Mouse (Mus musculus) mesoderm, embryonic 11.5 days (tissue): ENCODE data around the gene Izumo1r.

ENCODE experiments used
- DNase-seq: peaks from one replicate; pipeline ENCODE4 v3.0.0-alpha.2; 2012; ENCODE audit warnings: low read depth, low spot score

Gene Izumo1r

DNA sequence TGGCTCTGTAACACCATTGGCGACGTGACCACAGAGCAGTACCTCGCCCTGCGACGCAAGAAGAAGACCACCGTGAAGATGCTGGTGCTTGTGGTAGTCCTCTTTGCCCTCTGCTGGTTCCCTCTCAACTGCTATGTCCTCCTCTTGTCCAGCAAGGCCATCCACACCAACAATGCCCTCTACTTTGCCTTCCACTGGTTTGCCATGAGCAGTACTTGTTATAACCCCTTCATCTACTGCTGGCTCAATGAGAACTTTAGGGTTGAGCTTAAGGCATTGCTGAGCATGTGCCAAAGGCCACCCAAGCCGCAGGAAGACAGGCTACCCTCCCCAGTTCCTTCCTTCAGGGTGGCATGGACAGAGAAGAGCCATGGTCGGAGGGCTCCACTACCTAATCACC, 35.4 kb downstream of the Izumo1r start:
- DNase-seq: no peak

DNA sequence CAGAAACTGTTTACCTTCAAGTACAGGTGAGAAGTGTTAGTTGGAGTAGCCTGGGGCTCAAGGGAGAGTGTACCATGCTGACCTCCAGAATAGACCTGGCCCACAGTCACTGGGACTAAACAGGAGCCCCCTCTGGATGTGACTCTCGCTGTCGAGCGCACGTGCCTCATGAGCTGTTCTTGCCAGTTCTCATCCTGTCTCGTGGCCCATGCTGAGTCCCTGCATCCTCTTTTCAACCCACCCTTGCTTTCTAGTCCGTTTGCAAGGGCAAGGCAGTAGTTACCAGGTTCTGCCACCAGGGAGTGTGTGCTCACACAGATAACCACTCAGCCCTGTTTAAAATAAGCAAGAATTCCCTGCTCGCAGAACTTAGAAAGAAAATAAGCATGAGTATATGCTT, 36.8 kb downstream of the Izumo1r start:
- peak; percentile 47 for DNase-seq

GRCm38 (mm10) chr9:14864726-14865125, 39.0 kb downstream of the Izumo1r start:
- DNase-seq: no peak

DNA sequence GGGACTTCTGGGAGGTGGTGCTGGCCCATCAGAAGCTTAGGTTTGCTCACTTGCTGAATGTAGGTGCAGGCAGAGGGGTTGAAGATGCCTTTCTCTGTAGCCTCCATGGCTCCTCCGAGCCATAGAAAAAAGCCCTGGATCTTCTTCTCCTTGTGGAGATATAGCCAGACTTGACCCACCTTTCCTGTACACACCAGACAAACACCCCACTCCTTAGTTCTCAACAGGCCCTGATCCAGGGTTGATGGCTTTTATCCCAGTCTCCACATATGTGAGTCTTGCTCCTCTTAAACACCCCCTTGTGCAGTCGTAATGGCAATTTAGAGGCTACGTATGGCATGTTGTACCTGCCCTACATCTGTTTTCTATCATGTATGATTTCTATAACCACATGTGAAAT, 40.6 kb downstream of the Izumo1r start:
- no peak for DNase-seq

- DNase-seq: peak; percentile 75
Observed at GRCm38 (mm10) chr9:14859868-14860639, 43.7 kb downstream of the Izumo1r start, which contains the start of gene Gpr83. Gene Gpr83, plus strand, starts transcription at chr9:14860210.

DNA sequence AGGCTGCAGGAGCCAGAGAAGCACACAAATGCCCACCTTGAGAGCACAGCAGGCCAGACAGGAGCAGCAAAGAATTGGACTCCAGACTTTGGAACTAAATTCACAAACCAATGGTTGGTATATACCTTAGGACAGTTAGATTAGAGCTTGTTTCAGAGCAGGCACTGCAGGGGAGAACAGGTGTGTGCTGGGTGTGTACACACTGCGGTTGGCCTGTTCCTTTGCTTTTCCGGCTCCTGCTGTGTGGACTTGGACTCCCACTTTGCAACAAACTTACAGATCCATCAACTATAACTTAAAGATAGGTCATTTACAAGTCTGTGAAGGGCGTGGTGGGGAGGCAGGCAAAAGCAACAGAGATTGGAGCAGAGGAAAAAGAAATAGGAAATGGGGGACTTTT, 45.0 kb downstream of the Izumo1r start:
- DNase-seq: no peak

GRCm38 (mm10) chr9:14858170-14858706, 45.5 kb downstream of the Izumo1r start:
- no peak for DNase-seq

DNA sequence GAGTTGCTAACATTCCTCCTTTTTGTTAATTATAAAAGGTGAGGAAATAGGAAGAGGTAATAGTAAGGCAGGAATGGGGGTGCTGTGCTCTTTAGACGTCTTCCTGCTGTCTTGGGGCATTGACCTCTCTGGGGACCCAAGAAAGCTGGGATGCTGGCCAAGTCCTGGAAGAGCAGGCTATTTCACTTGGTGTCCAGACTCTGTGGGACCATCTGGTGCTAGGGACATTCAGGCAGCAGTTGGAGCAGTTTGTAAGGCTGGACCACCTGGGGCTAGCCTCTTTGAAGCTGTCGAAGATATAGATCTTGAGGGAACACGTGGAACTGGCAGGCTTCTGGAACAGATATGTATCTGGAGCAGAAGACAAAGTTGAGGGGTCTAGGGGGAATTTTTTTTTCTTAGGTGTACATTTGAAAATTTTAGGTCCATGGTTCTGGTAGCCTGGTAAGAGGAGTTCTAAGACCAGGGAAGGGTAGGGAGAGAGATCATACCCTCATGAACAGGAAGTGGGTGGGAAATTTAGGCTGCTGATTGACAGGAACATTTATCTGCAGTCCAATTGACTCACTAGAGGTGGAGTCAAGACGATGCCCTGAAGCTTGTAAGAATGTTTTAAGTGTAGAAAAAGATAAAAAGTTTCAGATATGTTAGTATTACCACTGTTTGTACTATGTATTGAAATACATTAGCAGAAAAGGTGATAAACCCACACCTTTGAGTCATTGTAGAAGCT, 46.7 kb downstream of the Izumo1r start:
- DNase-seq: no peak

GRCm38 (mm10) chr9:14854585-14854984, 49.2 kb downstream of the Izumo1r start:
- DNase-seq: no peak

DNA sequence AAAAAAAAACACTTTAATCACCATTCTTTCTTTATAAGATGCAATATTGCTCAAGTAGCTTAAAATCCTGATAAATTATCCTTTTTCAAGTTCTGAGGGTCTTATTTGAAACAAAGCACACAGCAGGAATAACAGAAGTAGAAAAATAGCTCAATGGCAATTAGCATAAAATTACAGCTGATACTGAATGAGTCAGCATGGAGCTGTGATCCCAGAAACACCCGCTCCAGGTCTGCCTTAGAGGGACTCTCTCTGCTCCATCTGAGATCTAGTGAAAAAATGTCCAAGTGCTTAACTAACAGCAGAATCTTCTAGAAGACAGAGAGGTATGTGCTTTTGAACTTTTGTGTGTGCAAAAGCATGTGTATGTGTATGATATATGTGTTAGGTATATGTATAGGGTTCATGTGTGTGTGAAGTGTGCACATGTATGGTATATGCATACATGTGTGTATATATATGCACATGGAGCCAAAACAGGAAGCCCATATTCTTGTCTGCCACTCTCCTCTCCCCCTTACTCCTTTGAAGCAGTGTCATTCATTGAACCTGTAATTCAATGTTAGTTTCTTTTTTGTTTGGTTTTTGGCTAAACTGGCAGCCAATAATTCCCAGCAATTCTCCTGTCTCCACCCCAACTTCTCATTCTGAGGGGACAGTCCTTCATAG, 55.3 kb downstream of the Izumo1r start:
- DNase-seq: no peak

DNA sequence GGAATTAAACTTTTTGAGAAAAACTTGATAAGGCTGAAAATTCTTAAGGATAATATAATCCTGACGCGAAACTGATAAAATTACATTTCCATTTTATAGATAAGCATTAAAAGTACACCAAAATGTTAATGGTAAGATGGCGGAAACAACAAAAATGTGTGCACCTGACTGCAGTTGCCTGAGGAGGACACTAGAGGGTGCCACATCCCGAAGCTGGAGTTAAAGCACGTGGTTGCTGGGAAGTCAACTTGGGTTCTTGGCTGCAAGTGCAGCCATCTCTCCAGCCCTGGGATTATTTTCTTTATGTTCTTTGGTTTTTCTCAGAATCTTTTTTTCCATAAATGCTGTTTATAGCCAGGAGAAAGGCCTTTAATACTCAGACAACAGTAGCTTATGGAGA, 57.3 kb downstream of the Izumo1r start:
- peak; percentile 49 for DNase-seq

DNA sequence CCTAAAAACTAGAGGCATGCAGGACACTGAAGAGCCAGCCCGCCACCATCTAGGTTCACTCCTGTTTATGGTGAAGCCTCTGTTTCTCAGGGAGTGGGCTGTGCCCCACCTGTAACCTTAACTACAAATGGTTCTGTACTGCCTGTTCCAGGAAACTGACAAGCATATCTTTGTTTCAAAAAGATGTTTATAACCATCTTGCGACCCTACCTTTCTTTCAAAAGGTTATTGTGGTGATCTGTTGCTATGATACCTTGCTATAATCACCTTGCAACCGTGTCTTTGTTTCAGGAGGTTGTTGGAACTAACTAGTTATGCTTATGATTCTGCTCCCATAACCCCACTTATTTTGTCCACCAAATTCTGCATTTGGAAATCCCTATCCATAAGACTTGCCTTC, 59.8 kb downstream of the Izumo1r start:
- DNase-seq: no peak

GRCm38 (mm10) chr9:14843311-14843857, 60.4 kb downstream of the Izumo1r start:
- DNase-seq: no peak

DNA sequence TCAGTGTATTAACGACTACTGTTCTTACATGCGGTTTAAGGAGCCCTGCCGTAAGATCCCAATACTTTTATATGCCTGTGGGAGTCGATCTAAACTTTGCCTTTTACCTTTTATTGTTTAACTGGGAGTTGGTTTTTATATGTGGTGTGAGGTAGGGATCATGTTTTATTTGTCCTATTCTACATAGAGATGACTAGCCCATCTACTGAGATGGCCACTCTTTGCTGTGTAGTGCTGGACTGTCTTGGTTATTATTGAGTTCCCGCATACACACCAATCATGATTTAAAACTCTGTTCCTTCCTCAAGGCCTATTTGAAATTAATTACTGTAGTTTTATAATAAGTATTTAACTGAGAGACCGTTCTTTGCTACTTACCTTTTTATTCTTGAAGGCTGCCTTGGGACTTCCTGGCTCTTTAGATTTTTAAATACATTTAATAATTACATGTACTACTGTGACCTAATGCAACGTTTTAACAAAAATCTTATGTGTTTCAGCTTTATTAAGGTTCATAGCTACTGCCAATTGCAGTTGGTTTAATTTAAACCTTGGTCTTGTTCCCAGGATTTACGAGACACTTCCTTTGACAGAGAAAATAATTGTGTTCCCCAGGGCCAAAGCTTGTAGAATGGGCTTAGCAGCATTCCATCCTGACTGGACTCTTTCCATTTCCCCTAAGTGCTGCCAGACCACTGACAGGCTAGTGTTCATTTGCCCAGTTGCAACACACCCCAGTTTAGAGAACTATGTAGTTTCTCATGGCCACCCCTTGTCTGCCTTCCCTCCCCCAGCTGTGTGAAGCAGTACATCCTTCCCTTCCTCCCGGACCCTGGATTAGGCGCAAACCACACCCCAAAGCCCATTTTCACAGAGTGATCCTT, 61.6 kb downstream of the Izumo1r start:
- DNase-seq: no peak

DNA sequence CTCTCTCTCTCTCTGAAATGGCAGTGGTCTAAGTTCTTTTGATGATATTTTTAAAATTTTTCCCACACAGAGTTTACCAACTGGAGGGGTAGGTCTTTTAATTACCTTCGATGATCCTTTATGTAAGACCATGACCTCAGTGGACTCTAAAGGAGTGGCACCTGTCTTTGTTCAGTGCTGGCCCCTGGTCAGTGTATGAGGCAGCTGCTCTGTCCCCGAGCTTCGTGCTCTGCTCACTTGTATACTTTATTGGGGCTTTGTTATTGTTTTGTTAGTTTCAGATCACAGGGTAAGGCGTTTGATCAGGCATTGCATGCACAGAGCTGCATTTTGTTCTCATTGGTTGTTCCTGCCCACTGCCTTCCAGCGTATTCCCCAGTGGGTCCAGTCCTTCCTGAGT, 63.8 kb downstream of the Izumo1r start:
- DNase-seq: no peak

DNA sequence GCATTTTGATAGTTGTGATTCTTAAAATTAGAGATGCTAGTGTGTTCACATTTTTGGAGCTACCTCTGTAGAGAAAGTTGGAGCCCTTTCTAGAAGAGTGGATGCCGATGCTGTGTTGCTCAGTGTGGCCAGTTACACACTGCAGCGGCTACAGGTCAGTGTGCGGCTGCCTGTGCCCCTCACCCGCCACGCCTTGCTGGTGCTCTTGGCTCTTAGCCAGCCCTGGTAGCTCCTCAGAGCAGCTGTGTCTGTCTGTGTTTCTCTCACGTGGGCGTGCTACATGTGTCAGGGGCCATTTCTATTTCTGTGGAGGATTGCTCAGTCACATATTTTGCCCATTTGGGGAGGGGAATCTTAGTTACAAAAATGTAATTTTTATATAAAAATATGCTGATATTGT, 64.2 kb downstream of the Izumo1r start:
- peak; percentile 30 for DNase-seq
